Mouse (Mus musculus) gastrocnemius, postnatal 14 days (tissue): ENCODE measurements around the gene Gm10642. TPM values are rescaled to one million over a fixed set of nuclear protein-coding genes. Genes with fewer than 3 reads are reported as not detected.

Source experiments
- DNase-seq: peaks from one replicate; pipeline ENCODE4 v3.0.0; 2021; ENCODE audit warnings: mixed read lengths
- intact Hi-C: fragments of 180-260 bp; cut with DNase I; formaldehyde crosslinking; loops from one replicate; pipeline ENCODE4 v1.15.1; 2025; ENCODE audit warnings: low total_unique reads
- long read RNA-seq, 2 experiments: library from polyadenylated mRNA; stranded (forward); transcript quantifications; one replicate each; pipeline ENCODE4 v2.0.0; 2021
- total RNA-seq, 2 experiments: library from RNA; stranded (reverse); gene quantifications; 2 replicates each; pipeline ENCODE4 v1.2.3; 2021

Gm10642 gene
- under 1 TPM; 0.22 to 0.37 TPM for total RNA-seq
- long read RNA-seq, experiment 1, partial matches to known transcripts: 0 of 1 reads
- long read RNA-seq, experiment 1, other reads (novel, unspliced or antisense): 0 of 1 reads
- long read RNA-seq, experiment 2: 0 reads

GRCm38 (mm10) chr9:70656130-70657007 lies at the start of gene Gm10642:
Gene Gm10642, plus strand, starts transcription at chr9:70656251.
- intact Hi-C loops: no loop called here
- peak; percentile 33 for DNase-seq

- DNase-seq: no peak
- intact Hi-C loops: no loop called here
These were observed 44.9 kb upstream of the Gm10642 start for GRCm38 (mm10) chr9:70611026-70611673.

GRCm38 (mm10) chr9:70629711-70630110 lies 26.3 kb upstream of the Gm10642 start:
- peak; percentile 15 for DNase-seq
- intact Hi-C loops: no loop called here

- intact Hi-C loops: no loop called here
- DNase-seq: no peak
These were observed 24.4 kb upstream of the Gm10642 start for GRCm38 (mm10) chr9:70631665-70632064.

- intact Hi-C loops: no loop called here
These were observed 19.3 kb upstream of the Gm10642 start for GRCm38 (mm10) chr9:70636748-70637147.

GRCm38 (mm10) chr9:70650260-70650659 lies 5.8 kb upstream of the Gm10642 start:
- no peak for DNase-seq
- intact Hi-C loops: no loop called here

More at GRCm38 (mm10) chr9:70636748-70637147, 19.3 kb upstream of the Gm10642 start:
- DNase-seq: no peak

GRCm38 (mm10) chr9:70650994-70651393 lies 5.1 kb upstream of the Gm10642 start:
- DNase-seq: no peak
- intact Hi-C loops: no loop called here

- intact Hi-C loops: no loop called here
- no peak for DNase-seq
These were observed 3.8 kb upstream of the Gm10642 start for GRCm38 (mm10) chr9:70652221-70652620.

- DNase-seq: no peak
- intact Hi-C loops: no loop called here
These were observed 2.2 kb upstream of the Gm10642 start for GRCm38 (mm10) chr9:70653875-70654274.

GRCm38 (mm10) chr9:70654496-70654895 lies 1.6 kb upstream of the Gm10642 start:
- DNase-seq: no peak
- intact Hi-C loops: no loop called here

GRCm38 (mm10) chr9:70655764-70656129 lies 304 bp upstream of the Gm10642 start:
- intact Hi-C loops: no loop called here
- no peak for DNase-seq

GRCm38 (mm10) chr9:70657013-70657967 lies 1.2 kb downstream of the Gm10642 start, which contains the start of gene Mindy2:
Gene Mindy2, minus strand, starts transcription at chr9:70657174.
- peak; percentile 100 for DNase-seq
- intact Hi-C loops: no loop called here

- intact Hi-C loops: no loop called here
- DNase-seq: no peak
These were observed 2.2 kb downstream of the Gm10642 start for GRCm38 (mm10) chr9:70658266-70658665.

- intact Hi-C loops: loop anchor here (5.0 kb wide), 1 partner anchor 412 kb away; no protein-coding TSS in a partner anchor
These were observed 8.8 kb downstream of the Gm10642 start for GRCm38 (mm10) chr9:70664847-70665246.

GRCm38 (mm10) chr9:70665372-70666145 lies 9.5 kb downstream of the Gm10642 start:
- intact Hi-C loops: loop anchor here (5.0 kb wide), 1 partner anchor 412 kb away; no protein-coding TSS in a partner anchor
- DNase-seq: no peak

More at GRCm38 (mm10) chr9:70664847-70665246, 8.8 kb downstream of the Gm10642 start:
- DNase-seq: no peak

GRCm38 (mm10) chr9:70666811-70667210 lies 10.8 kb downstream of the Gm10642 start:
- DNase-seq: no peak
- intact Hi-C loops: loop anchor here (5.0 kb wide), 1 partner anchor 410 kb away; no protein-coding TSS in a partner anchor

- DNase-seq: no peak
- intact Hi-C loops: loop anchor here (5.0 kb wide), 1 partner anchor 409 kb away; no protein-coding TSS in a partner anchor
These were observed 12.0 kb downstream of the Gm10642 start for GRCm38 (mm10) chr9:70668048-70668447.

- DNase-seq: no peak
- intact Hi-C loops: loop anchor here (5.0 kb wide), 1 partner anchor 408 kb away; no protein-coding TSS in a partner anchor
These were observed 13.1 kb downstream of the Gm10642 start for GRCm38 (mm10) chr9:70669197-70669596.
